Mouse (Mus musculus): ENCODE measurements at regions not wholly inside any gene's neighbourhood (a gene's known extent, or its start where the extent isn't known, plus 50 kb on each side); places are given as distances from the start of the nearest gene placed in this dataset.

DNA sequence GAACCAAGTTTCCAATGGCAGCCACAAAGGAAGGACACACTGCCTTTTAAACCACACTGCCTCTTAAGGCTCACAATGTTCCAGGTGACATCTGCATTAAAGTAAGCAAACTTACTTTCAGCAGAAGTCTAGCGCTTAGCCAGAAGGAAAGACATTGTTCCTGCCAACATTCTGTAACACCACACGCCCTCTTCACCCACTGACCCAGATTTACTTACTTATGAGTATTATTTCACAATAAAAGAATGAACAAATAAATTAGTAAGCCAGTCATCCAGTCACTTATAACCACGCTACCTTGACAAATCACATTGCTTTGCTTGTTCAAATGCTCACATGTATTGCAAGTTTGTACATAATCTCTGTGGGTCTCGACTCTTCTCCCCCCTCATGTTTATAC is 173.9 kb downstream of the Brms1l start:
- TF ChIP-seq CTCF (IDR thresholded peaks at IDR 0.05; ENCODE audit: control insufficient read depth, insufficient read depth, low read length) (no peak), POLR2A (IDR thresholded peaks at IDR 0.05; ENCODE audit: borderline replicate concordance, control insufficient read depth, low read depth, low read length) (no peak)

All from bone marrow, adult 2 months (tissue).